Mouse (Mus musculus) ES-E14 (cell line): Measurements from ENCODE around the gene Ap1s3. TPM values are rescaled to one million over a fixed set of nuclear protein-coding genes. Genes with fewer than 3 reads are reported as not detected.

Source experiments
- DNase-seq: peaks from one replicate; pipeline ENCODE4 v3.0.0-alpha.2; 2013; ENCODE audit warnings: low read depth, low spot score
- H3K27ac ChIP-seq: 2 replicates; pipeline ENCODE4 v1.5.1; 2012; ENCODE audit warnings: low read depth, mild to moderate bottlenecking, low read length, moderate library complexity, mixed read lengths; ENCODE audit not compliant: poor library complexity, insufficient read depth, severe bottlenecking
- H3K36me3 ChIP-seq: 2 replicates; pipeline ENCODE4 v1.6.1; 2012; ENCODE audit warnings: mild to moderate bottlenecking, low read length, moderate library complexity, mixed read lengths; ENCODE audit not compliant: control insufficient read depth, poor library complexity, insufficient read depth, severe bottlenecking
- H3K4me1 ChIP-seq, 2 experiments: fragments of 150-350 bp in 1 of 2; sonication (generic) in 1 of 2; 2 replicates each; pipeline ENCODE4 v1.6.1; 2012; ENCODE audit warnings: low read length in 2 of 2, mild to moderate bottlenecking in 1 of 2, mixed read lengths in 1 of 2; ENCODE audit not compliant: control insufficient read depth in 2 of 2, insufficient read depth in 2 of 2, poor library complexity in 1 of 2
- H3K4me3 ChIP-seq, 2 experiments: fragments of 150-350 bp in 1 of 2; sonication (generic) in 1 of 2; 2 replicates each; pipeline ENCODE4 v1.5.1; 2012; ENCODE audit warnings: low read length in 2 of 2, low read depth in 1 of 2, mild to moderate bottlenecking in 1 of 2, mixed read lengths in 1 of 2; ENCODE audit not compliant: insufficient read depth in 1 of 2, poor library complexity in 1 of 2, severe bottlenecking in 1 of 2
- H3K9ac ChIP-seq: 2 replicates; pipeline ENCODE4 v1.6.1; 2012; ENCODE audit warnings: low read depth, mild to moderate bottlenecking, low read length, mixed read lengths; ENCODE audit not compliant: poor library complexity, insufficient read depth, severe bottlenecking
- H3K9me3 ChIP-seq: fragments of 150-350 bp; sonication (generic); 2 replicates; pipeline ENCODE4 v1.6.1; 2012; ENCODE audit warnings: low read depth, mild to moderate bottlenecking, low read length; ENCODE audit not compliant: control insufficient read depth, insufficient read depth
- CHD2 ChIP-seq: IDR thresholded peaks from 2 replicates; pipeline ENCODE4 v1.6.1; 2014; ENCODE audit warnings: mild to moderate bottlenecking, low read depth, low read length, inconsistent platforms
- HCFC1 ChIP-seq: IDR thresholded peaks from 2 replicates; pipeline ENCODE4 v1.6.1; 2012; ENCODE audit warnings: low read length, inconsistent platforms, borderline replicate concordance; ENCODE audit not compliant: insufficient read depth
- MAFK ChIP-seq: IDR thresholded peaks from 2 replicates; pipeline ENCODE4 v1.6.1; 2014; ENCODE audit warnings: mild to moderate bottlenecking, low read depth, low read length, inconsistent platforms; ENCODE audit not compliant: insufficient read depth
- ZC3H11A ChIP-seq: IDR thresholded peaks from 2 replicates; pipeline ENCODE4 v1.6.1; 2012; ENCODE audit warnings: low read depth, mild to moderate bottlenecking, inconsistent platforms, low read length, borderline replicate concordance
- ZNF384 ChIP-seq: IDR thresholded peaks from 2 replicates; pipeline ENCODE4 v1.6.1; 2012; ENCODE audit warnings: low read depth, low read length, inconsistent platforms
- in situ Hi-C, 2 experiments: fragments of 600-800 bp; cut with MboI; formaldehyde crosslinking; loops; one replicate each; pipeline ENCODE4 v1.15.1; 2025; ENCODE audit warnings: low sequenced_read_pairs in 2 of 2, inconsistent platforms in 1 of 2; ENCODE audit not compliant: unreplicated experiment in 2 of 2
- total RNA-seq: library from RNA; depleted of rRNA; stranded (reverse); fragments of 300-350 nt; gene quantifications from 2 replicates; pipeline ENCODE4 v1.2.3, GENCODE M21; 2012

The Ap1s3 gene
- total RNA-seq, 1 experiment: 4.7 TPM

DNA sequence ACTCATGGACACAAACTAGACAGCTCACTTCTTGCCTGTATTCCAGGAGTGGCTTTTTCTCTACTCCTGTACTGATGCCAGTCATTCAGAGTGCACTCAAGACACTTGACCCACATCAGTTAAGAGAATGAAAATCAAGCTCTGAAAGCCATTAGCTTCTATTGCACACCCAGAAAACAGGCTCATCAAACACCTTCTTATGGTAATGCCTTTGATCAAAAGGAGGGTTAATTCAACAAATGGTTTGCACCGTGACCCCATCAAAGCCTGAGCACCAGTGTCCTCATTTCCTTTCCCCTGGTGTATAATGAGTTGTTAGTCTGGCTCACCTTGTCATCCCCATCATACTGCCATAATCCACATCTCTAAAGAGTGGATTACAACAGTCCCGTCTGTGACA lies 69.3 kb downstream of the Ap1s3 start:
- Histone ChIP-seq H3K4me1 (no peaks in the 10 kb centered on the region), H3K4me3 (no peak overlapping the region), H3K36me3 (no peaks in the 10 kb centered on the region), H3K9me3 (no peaks in the 10 kb centered on the region), H3K9ac (no peak overlapping the region), H3K27ac (no peak overlapping the region)
- TF ChIP-seq ZC3H11A (no peak), CHD2 (no peak)
- peak; percentile 27 for DNase-seq
- in situ Hi-C loops: no loop called here

DNA sequence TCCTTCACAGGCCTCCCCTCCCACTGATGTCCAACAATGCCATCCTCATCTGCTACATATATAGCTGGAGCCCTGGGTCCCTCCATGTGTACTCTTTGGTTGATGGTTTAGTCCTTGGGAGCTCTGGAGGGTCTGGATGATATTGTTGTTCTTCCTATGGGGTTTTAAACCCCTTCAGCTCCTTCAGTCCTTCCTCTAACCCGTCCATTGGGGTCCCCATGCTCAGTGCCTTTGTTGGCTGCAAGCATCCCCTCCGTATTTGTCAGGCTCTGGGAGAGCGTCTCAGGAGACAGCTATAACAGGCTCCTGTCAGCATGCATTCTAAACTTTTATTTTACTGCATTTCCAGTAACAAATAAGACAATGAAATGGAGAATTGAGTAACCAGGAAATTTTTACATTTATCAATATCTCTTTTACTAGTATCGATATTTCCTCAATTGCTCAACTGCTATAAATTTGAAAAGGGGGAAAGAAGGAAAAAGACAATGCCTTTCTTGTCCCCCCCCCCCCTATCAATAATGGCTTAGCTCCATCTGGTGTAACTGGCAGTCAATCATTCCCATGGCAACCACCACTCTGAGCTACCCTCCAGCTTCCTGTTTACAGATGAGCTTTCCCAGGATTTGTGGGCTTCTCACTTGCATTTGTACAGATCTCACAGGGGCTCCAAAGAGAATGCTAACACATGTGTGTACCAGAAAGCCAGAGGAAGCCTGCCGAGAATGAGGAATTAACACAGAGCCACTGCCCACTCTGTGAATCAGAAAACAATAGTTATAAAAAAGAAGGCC lies 73.2 kb downstream of the Ap1s3 start:
- Histone ChIP-seq H3K27ac (no peak overlapping the region), H3K9me3 (no peaks in the 10 kb centered on the region), H3K4me3 (no peak overlapping the region), H3K36me3 (no peaks in the 10 kb centered on the region), H3K9ac (no peak overlapping the region), H3K4me1 (no peaks in the 10 kb centered on the region)
- TF ChIP-seq ZNF384 (no peak), ZC3H11A (no peak), HCFC1 (no peak), MAFK (no peak), CHD2 (no peak)
- no peak for DNase-seq
- in situ Hi-C loops: no loop called here

- in situ Hi-C loops: no loop called here
- Histone ChIP-seq H3K4me3 (no peak overlapping the region), H3K36me3 (no peaks in the 10 kb centered on the region), H3K9me3 (no peaks in the 10 kb centered on the region), H3K9ac (no peak overlapping the region), H3K4me1 (no peaks in the 10 kb centered on the region), H3K27ac (no peak overlapping the region)
- TF ChIP-seq ZC3H11A: no peak
- TF ChIP-seq MAFK: no peak
- TF ChIP-seq ZNF384: no peak
- no peak for DNase-seq
Measured at GRCm38 (mm10) chr1:79592721-79593277, 79.0 kb downstream of the Ap1s3 start.

DNA sequence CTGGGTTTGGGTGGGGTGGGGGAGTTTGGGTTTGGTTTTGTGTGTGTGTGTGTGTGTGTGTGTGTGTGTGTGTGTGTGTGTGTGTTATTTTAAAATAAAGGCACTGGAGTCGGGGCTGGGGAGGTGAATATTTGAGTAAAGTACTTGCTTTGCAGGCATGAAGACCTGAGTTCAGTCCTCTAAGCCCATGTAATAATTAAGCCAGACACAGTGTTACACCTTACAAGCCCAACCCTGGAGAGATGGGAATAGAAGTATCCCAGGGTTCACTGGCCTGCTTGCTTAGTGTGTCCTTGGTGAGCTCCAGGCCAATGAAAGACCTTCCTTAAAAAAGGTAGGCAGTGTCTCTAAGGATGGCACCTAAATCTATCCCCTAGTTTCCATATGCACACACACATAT lies 80.7 kb downstream of the Ap1s3 start:
- no peak overlapping the region for H3K27ac ChIP-seq
- no peak overlapping the region for H3K4me3 ChIP-seq
- H3K36me3 ChIP-seq: no peaks in the 10 kb centered on the region
- TF ChIP-seq ZC3H11A (no peak), HCFC1 (no peak), ZNF384 (no peak), MAFK (no peak), CHD2 (no peak)
- H3K9me3 ChIP-seq: no peaks in the 10 kb centered on the region
- in situ Hi-C loops: no loop called here
- H3K9ac ChIP-seq: no peak overlapping the region
- DNase-seq: no peak
- H3K4me1 ChIP-seq: no peaks in the 10 kb centered on the region
